Mouse (Mus musculus): ENCODE data around the gene Ern1.

- TF ChIP-seq CTCF (IDR thresholded peaks at IDR 0.05; ENCODE audit: borderline replicate concordance, extremely low read depth, insufficient read depth, insufficient read length) (no peak), POLR2A (IDR thresholded peaks at IDR 0.05; ENCODE audit: borderline replicate concordance, extremely low read depth, insufficient read depth, insufficient read length, poor library complexity, severe bottlenecking) (no peak)
These were observed 32.8 kb upstream of the Ern1 start for GRCm38 (mm10) chr11:106520404-106520803.
